Mouse (Mus musculus): ENCODE data around the gene Lrrc57. TPM values are rescaled to one million over a fixed set of nuclear protein-coding genes. Genes with fewer than 3 reads are reported as not detected.

Gene Lrrc57
- polyA plus RNA-seq (2012; rRNA removed) (5.9 and 7.5 TPM in 2 replicates), polyA plus RNA-seq (2014; fragmentation: Nextera tagmentation; extraction: Ambion mirVana) (8.6 TPM in 2 replicates)

DNA sequence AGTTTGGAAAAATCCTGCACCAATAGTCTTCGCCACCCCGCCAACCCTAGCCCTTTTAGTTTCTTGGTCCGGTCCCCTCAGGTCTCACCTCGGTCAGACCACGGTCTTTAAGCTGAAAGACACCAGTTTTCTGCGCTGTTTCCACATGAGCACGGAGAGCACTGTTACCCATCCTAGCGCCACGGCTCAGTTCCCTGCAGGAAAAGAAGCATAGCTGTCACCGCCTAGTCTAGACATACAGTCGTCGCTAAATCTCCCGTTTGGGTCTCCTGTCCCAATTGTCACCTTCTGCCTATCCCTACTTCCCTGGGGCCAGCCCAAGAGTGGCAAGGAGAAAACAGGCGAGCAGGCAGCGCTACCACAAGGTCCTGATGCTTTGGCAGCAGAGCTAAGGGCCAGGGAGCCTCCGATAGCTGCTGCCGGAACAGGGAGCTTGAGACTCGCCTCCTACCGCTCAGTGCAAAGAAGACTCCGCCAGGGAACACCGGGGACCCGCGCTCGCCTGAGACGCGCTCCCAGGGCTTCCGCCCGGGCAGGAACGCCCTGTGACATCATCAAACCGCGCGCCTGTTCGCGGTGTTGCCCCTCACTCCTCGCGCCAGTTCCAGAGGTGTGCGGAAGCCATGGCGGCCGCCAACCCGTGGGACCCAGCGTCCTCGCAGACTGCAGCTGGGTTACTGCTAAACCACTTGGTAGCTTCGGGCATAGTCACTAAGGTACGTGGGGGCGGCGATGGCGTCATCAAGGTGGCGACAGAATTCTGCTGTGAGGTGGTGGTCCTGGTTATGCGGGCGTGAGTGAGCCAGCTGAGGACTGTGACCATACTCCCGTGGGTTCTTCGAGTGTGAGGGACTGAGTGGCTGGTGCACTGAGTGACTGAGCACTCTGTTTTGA, at the start of gene Lrrc57, which contains the start of gene Haus2:
TSS of gene Lrrc57 (minus strand) at position 691 of the 894 bp plus-strand sequence.
TSS of gene Haus2 (plus strand) at position 554 of the 894 bp plus-strand sequence.
- ATAC-seq (ENCODE audit: insufficient read depth) (peak; percentile 95), DNase-seq (ENCODE audit: low read depth in 3 of 3, low spot score in 3 of 3) (peak; percentile 82 to 83 (median 83))
- H3K36me3 ChIP-seq (replicated peaks; ENCODE audit: control insufficient read depth, insufficient read depth, low read depth) = peaks cover 9% of the 10 kb centered on the region
- H3K4me3 ChIP-seq (ENCODE audit: insufficient read depth in 1 of 2, low read depth in 2 of 2, low read length in 2 of 2) = peak within 1 kb of the TSS; percentile 80 to 98
- H3K27ac ChIP-seq = peak within 1 kb of the TSS; percentile 96
- H3K27me3 ChIP-seq (ENCODE audit: control insufficient read depth, insufficient read depth, low read length) = no peaks in the 10 kb centered on the region
- no peaks in the 10 kb centered on the region for H3K9me3 ChIP-seq (ENCODE audit: control insufficient read depth, low read length)
- TF ChIP-seq CTCF (IDR thresholded peaks at IDR 0.05; ENCODE audit: low read depth) = peak; percentile 48; the same call in 1 of the 2 replicates
- no peak; the same call in 1 of the 2 replicates for TF ChIP-seq EP300 (IDR thresholded peaks at IDR 0.05; ENCODE audit: low read depth)
- WGBS (ENCODE audit: insufficient replicate concordance) = under 1% methylated on average over 52 of the region's 52 CpGs
- H3K4me2 ChIP-seq (ENCODE audit: low read depth) = peak within 1 kb of the TSS; percentile 92
- peak within 1 kb of the TSS; percentile 96 for H3K9ac ChIP-seq (replicated peaks)
- peaks cover 14 to 15% of the 10 kb centered on the region in 2 experiments for H3K4me1 ChIP-seq (replicated peaks; ENCODE audit: control insufficient read depth in 2 of 2, insufficient read depth in 2 of 2, low read length in 1 of 2)

DNA sequence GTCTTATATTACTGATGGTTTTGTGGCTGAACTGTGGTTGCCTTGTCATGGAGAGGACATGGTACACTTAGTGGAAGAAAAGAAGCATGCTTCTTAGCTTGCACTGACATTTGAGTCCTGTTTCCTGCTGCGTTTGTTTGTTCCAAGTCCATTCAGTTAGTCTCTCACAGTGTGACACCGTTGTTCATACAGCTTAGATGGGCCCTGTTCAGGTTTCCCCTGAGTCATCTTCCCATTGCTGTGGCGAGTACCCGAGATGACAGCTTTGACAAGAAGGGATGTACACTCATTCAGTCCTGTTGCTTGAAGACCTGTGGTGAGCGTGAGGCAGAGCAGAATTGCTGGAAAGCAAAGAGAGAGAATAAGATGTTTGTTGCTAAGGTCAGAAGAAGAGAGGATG, 49.2 kb upstream of the Lrrc57 start:
- Histone ChIP-seq H3K4me2 (ENCODE audit: low read depth) (no peak overlapping the region), H3K36me3 (replicated peaks; ENCODE audit: control insufficient read depth, insufficient read depth, low read depth) (no peaks in the 10 kb centered on the region), H3K4me3 (ENCODE audit: insufficient read depth in 1 of 2, low read depth in 2 of 2, low read length in 2 of 2) (no peak overlapping the region), H3K9me3 (ENCODE audit: control insufficient read depth, low read length) (no peaks in the 10 kb centered on the region), H3K9ac (replicated peaks) (no peak overlapping the region), H3K27ac (no peak overlapping the region), H3K4me1 (replicated peaks; ENCODE audit: control insufficient read depth in 2 of 2, insufficient read depth in 2 of 2, low read length in 1 of 2) (peaks cover 20 to 43% of the 10 kb centered on the region in 2 experiments), H3K27me3 (ENCODE audit: control insufficient read depth, insufficient read depth, low read length) (no peaks in the 10 kb centered on the region)
- WGBS (ENCODE audit: insufficient replicate concordance) = 10% methylated on average over 5 of the region's 5 CpGs
- DNase-seq (ENCODE audit: low read depth in 3 of 3, low spot score in 3 of 3) (no peak), ATAC-seq (ENCODE audit: insufficient read depth) (no peak)
- TF ChIP-seq CTCF (IDR thresholded peaks at IDR 0.05; ENCODE audit: low read depth) (no peak), EP300 (IDR thresholded peaks at IDR 0.05; ENCODE audit: low read depth) (no peak)

DNA sequence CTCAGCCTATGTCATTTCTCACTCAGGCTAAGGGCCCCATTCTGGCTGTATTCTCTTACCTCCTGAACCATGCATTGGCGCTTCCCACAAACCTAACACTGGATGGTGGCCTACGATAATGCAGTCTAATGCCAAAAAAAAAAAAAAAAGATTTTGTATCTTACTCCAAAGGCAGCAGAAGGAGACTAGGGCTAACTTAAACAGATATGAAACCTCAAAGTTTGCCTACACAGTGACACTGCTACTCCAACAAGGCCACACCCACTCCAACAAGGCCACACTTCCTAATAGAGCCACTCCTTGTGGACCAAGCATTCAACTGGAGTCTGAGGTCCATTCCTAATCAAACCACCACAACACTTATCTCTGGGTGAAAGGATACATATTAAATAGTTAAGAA, 47.4 kb upstream of the Lrrc57 start:
- Histone ChIP-seq H3K4me1 (replicated peaks; ENCODE audit: control insufficient read depth in 2 of 2, insufficient read depth in 2 of 2, low read length in 1 of 2) (peaks cover 20 to 46% of the 10 kb centered on the region in 2 experiments), H3K36me3 (replicated peaks; ENCODE audit: control insufficient read depth, insufficient read depth, low read depth) (no peaks in the 10 kb centered on the region), H3K27ac (no peak overlapping the region), H3K4me3 (ENCODE audit: insufficient read depth in 1 of 2, low read depth in 2 of 2, low read length in 2 of 2) (no peak overlapping the region), H3K9me3 (ENCODE audit: control insufficient read depth, low read length) (no peaks in the 10 kb centered on the region), H3K4me2 (ENCODE audit: low read depth) (no peak overlapping the region), H3K9ac (replicated peaks) (no peak overlapping the region), H3K27me3 (ENCODE audit: control insufficient read depth, insufficient read depth, low read length) (no peaks in the 10 kb centered on the region)
- peak; percentile 68 for ATAC-seq (ENCODE audit: insufficient read depth)
- 13% methylated on average over 2 of the region's 2 CpGs for WGBS (ENCODE audit: insufficient replicate concordance)
- peak; percentile 69 for TF ChIP-seq EP300 (IDR thresholded peaks at IDR 0.05; ENCODE audit: low read depth)
- no peak for TF ChIP-seq CTCF (IDR thresholded peaks at IDR 0.05; ENCODE audit: low read depth)
- DNase-seq (ENCODE audit: low read depth in 3 of 3, low spot score in 3 of 3) = no peak

DNA sequence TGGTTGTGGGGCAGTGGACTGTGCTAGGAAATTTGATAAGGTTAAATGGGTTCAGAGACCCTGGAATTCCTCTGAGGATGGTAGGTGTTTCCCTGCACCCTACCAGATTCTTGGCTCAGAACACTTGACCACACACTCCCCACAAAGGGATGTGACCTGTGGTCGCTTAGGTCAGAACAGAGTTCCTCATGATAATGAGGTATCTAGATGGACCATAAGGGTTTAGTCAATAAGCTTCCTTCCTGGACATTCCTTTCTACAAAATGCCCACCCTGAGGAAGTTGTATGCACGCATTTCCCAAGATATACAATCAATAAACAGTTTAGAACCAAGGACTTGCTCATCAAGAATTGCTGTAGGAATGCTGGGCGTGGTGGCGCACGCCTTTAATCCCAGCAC, 46.6 kb upstream of the Lrrc57 start:
- Histone ChIP-seq H3K4me3 (ENCODE audit: insufficient read depth in 1 of 2, low read depth in 2 of 2, low read length in 2 of 2) (no peak overlapping the region), H3K27me3 (ENCODE audit: control insufficient read depth, insufficient read depth, low read length) (no peaks in the 10 kb centered on the region), H3K27ac (no peak overlapping the region), H3K4me2 (ENCODE audit: low read depth) (no peak overlapping the region), H3K9ac (replicated peaks) (no peak overlapping the region), H3K4me1 (replicated peaks; ENCODE audit: control insufficient read depth in 2 of 2, insufficient read depth in 2 of 2, low read length in 1 of 2) (peaks cover 18 to 40% of the 10 kb centered on the region in 2 experiments), H3K36me3 (replicated peaks; ENCODE audit: control insufficient read depth, insufficient read depth, low read depth) (no peaks in the 10 kb centered on the region), H3K9me3 (ENCODE audit: control insufficient read depth, low read length) (no peaks in the 10 kb centered on the region)
- DNase-seq (ENCODE audit: low read depth in 3 of 3, low spot score in 3 of 3) (no peak), ATAC-seq (ENCODE audit: insufficient read depth) (no peak)
- TF ChIP-seq EP300 (IDR thresholded peaks at IDR 0.05; ENCODE audit: low read depth) (no peak), CTCF (IDR thresholded peaks at IDR 0.05; ENCODE audit: low read depth) (no peak)
- WGBS (ENCODE audit: insufficient replicate concordance) = 56% methylated on average over 5 of the region's 5 CpGs

DNA sequence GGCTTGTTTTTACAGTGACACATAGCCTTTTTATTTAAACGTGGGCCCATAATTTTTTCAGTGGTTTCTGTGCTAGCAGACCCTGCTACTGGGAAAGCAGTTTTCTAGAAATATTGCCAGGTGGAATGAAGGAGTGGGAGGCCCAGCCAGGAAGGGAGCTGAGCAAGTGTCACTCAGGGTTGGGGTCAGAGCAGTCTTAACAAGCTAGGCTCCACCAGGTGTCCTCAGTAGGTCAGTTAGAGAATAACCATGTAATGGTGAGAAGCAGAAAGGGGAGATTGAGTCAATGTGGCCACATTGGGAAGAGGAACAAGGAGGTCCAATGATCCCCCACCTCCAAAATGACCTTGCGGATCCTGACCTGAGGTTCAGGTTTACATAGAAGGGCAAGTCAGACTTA, 45.4 kb upstream of the Lrrc57 start:
- Histone ChIP-seq H3K36me3 (replicated peaks; ENCODE audit: control insufficient read depth, insufficient read depth, low read depth) (no peaks in the 10 kb centered on the region), H3K4me3 (ENCODE audit: insufficient read depth in 1 of 2, low read depth in 2 of 2, low read length in 2 of 2) (no peak overlapping the region), H3K4me2 (ENCODE audit: low read depth) (no peak overlapping the region), H3K9ac (replicated peaks) (no peak overlapping the region), H3K27me3 (ENCODE audit: control insufficient read depth, insufficient read depth, low read length) (no peaks in the 10 kb centered on the region), H3K4me1 (replicated peaks; ENCODE audit: control insufficient read depth in 2 of 2, insufficient read depth in 2 of 2, low read length in 1 of 2) (peaks cover 7 to 29% of the 10 kb centered on the region in 2 experiments; a peak in 3 of 4 replicates), H3K27ac (no peak overlapping the region), H3K9me3 (ENCODE audit: control insufficient read depth, low read length) (no peaks in the 10 kb centered on the region)
- no peak for DNase-seq (ENCODE audit: low read depth in 3 of 3, low spot score in 3 of 3)
- TF ChIP-seq CTCF (IDR thresholded peaks at IDR 0.05; ENCODE audit: low read depth) (peak; percentile 29; the same call in 1 of the 2 replicates), EP300 (IDR thresholded peaks at IDR 0.05; ENCODE audit: low read depth) (no peak)
- 59% methylated on average over 2 of the region's 2 CpGs for WGBS (ENCODE audit: insufficient replicate concordance)
- ATAC-seq (ENCODE audit: insufficient read depth) = no peak

Data from liver, embryonic 14.5 days (tissue).